Mouse (Mus musculus) olfactory bulb, adult 2 months (tissue): ENCODE results near the gene Sirpa.

Experiments used
- CTCF ChIP-seq: fragments of 200-500 bp; IDR thresholded peaks from 2 replicates; pipeline ENCODE4 v1.5.1; 2012; ENCODE audit warnings: low read depth, mild to moderate bottlenecking, low read length, moderate library complexity; ENCODE audit not compliant: insufficient read depth
- POLR2A ChIP-seq: fragments of 200-500 bp; IDR thresholded peaks from 2 replicates; pipeline ENCODE4 v1.6.1; 2012; ENCODE audit warnings: mild to moderate bottlenecking, low read depth, low read length, moderate library complexity; ENCODE audit not compliant: insufficient read depth

GRCm38 (mm10) chr2:129601894-129602663 is 9.4 kb downstream of the Sirpa start:
- no peak for TF ChIP-seq POLR2A
- no peak for TF ChIP-seq CTCF
